Mouse (Mus musculus) layer of hippocampus, adult 9-11 months (tissue): ENCODE measurements around the gene Cbx5.
"Not testable (repeated sequence)": the region's sequence is repeated elsewhere in the genome, so short reads cannot be mapped to it uniquely, and the experiment has no call there.

Experiments
- DNase-seq: peaks from one replicate; pipeline ENCODE4 v3.0.0; 2022

Cbx5 gene

GRCm38 (mm10) chr15:103239685-103240159, at the start of gene Cbx5:
Gene Cbx5, minus strand, starts transcription at chr15:103239816.
- DNase-seq = peak; percentile 99

DNA sequence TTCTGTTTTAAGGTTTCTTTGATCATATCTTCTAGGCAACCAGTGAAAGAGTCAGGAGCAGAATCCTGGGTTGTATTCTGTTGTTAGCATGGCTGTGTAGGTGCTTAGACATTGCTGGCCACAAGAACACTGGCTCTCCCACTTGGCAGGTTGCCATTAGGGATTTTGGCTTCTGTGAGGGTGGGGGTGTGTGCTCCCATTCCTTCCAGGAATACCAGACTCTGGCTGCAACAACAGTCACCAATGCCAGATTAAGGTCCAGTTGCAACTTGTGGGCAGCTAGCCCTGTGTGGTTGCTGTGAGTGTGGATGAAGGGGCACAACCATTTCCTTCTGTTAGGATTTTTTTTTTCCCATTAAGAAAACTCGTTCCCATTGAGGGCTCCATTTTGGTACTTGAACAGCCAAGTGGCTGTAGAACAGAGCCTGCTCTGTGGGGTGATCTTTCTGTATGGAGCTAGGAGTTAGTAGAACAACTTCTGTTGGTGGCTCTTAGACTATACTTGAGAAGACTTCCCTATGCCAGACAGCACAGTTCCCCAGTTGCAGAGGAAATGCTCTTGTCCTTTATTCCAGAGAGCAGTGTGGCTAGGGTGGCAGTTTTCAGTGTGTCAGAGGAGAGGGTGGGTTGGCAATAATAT, 46.3 kb upstream of the Cbx5 start:
- DNase-seq = no peak

GRCm38 (mm10) chr15:103284647-103285046, 45.0 kb upstream of the Cbx5 start:
- no peak for DNase-seq

DNA sequence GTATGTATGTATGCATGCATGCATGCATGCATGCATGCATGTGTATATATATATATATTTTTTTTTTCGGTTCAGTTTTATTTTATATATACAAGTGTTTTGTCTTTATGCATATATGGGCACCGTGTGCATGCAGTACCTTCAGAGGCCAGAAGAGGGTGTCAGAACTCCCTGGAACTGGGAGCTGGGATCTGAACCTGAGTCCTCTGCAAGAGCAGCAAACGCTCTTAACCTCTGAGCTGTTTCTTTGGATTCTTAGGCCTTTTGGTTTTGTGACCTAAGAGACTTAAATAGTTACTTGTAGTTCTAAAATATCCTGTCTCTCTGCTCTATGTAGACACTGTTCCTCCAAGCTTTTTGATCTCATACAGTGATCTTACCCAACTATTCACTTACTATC, 44.5 kb upstream of the Cbx5 start:
- no peak for DNase-seq

- no peak for DNase-seq
Measured at GRCm38 (mm10) chr15:103281465-103282205, 42.0 kb upstream of the Cbx5 start.

DNA sequence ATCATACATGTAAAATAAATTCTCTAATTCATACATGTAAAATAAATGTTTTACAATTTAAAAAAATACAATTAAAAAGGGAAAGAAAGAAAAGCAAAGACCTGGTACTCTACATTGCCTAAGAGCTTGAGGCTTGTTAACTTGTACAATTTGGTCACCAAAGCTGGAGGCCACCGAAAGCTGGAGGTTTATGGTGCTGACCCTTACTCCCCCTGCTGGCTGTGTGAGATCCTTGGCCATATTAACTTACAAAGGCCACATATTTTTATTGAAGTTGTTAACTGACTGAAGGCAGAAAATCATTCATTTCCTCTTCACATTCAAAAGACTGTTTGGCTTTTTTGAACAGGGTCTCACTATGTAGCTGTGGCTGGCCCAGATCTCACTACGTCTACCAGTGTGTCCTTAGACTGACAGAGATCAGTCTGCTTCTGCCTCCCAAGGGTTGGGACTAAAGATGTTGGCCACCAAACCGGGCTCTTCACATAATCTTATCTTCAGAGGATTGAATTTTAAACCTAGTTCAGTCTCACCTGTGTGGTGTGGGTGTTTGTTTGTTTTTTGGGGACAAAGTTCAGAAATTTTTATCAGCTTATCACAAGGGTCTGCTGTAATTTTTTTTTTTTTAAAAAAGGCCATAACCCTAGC, 41.3 kb upstream of the Cbx5 start:
- DNase-seq = no peak

- no peak for DNase-seq
Measured at GRCm38 (mm10) chr15:103279750-103280149, 40.1 kb upstream of the Cbx5 start.

GRCm38 (mm10) chr15:103277949-103278348, 38.3 kb upstream of the Cbx5 start:
- DNase-seq = no peak

GRCm38 (mm10) chr15:103275943-103276342, 36.3 kb upstream of the Cbx5 start:
- DNase-seq = not testable (repeated sequence)

DNA sequence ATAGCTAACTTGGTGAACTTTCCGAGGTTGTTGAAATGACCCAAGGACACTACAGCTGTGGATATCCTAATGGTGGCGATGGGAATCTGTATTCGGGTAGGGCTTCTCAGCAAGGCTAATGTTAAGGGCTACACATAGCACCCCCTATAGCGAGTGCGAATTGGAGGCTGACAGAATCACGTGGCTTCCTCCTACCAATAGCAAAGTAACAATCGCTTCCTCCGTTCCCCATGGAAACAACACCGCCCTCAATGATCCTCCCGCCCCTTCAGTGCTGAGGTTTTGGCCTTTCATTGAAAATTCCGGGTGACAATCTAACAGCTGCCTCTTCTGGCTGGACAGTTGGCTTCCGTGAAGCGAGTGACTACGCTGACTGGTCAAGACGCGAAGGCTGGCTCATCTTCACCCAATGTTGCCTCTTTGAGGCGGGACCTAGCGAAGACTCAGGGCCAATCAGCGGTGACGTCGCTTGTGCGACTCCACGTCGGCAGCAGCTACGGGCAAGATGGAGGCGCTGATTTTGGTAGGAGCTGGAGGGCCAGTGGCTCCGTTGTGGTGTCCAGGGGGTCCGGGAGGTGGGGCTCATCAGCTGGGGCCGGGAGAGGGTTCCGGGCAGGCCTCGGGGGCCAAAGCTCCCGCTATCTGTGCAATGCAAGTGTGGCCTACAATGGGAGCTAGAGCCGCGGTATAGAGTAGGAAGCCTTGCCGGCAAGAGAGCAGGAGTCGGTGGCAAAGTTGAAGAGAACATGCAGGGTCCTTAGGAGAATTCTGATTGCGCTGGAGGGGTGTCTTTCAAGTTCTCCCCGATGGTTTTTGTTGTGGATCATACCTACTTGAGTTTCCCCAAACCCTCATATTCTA, 33.0 kb upstream of the Cbx5 start, which contains the start of gene Copz1:
TSS of gene Copz1 (plus strand) at position 296 of the 861 bp plus-strand sequence.
- DNase-seq = peak; percentile 99

DNA sequence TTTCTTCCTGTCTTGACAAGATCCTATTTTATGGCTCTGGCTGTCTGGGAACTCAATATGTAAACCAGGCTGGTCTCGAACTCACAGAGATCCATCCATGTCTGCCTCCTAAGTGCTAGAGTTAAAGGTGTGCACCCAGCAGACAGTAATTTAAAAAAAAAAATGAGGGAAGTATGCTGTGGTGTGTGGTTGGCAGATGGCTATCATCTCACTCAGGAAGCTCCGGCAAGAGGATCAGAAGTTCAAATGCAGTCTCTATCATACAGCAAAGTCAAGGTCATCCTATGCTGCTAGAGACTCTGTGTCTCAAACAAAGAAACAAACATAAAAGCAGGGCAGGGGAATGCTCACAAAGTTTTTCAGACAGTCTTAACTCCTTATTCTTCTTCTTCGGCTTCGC, 29.3 kb upstream of the Cbx5 start:
- no peak for DNase-seq

GRCm38 (mm10) chr15:103264794-103265193, 25.2 kb upstream of the Cbx5 start:
- no peak for DNase-seq

- DNase-seq = no peak
Measured at GRCm38 (mm10) chr15:103259989-103260388, 20.4 kb upstream of the Cbx5 start.

GRCm38 (mm10) chr15:103259162-103259561, 19.5 kb upstream of the Cbx5 start:
- DNase-seq = no peak

- DNase-seq = peak; percentile 65
Measured at GRCm38 (mm10) chr15:103257790-103258728, 18.4 kb upstream of the Cbx5 start, which contains the start of gene Nfe2. Gene Nfe2, minus strand, starts transcription at chr15:103258403.

DNA sequence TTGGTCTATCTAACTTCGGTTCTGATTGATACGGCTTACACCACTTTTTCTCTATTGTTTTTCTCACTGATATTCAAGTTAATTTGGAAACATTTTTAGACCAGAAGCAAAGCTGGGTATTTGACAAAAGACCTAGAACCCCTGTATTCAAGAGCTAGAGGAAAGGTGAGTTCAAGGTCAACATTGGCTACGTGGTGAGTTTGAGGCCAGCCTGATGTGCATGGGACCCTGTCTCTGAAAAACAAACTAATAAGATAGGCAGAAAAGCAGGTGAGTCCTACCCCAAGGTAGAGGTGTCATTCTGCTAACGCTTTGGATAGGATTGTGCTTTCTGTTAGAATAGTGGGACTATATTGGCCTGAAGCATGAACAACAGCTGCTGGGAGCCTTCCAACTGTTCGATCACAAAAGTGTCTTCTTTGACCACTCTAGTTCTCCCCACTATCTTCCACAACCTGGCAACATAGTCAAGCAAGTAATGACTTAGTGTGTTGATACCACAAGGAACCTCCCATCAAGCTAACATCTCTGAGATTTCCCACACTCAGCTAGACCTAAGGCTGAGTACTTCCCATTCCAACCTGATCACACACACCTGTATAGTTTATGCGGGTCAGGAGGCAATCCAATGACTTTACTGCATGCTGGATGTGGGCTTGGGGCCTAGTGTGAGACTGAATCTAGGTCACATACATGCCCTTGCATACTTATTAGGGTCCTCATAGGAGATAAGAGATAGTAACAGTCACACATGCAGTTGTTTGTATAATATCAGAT, 16.8 kb upstream of the Cbx5 start:
- DNase-seq = no peak

GRCm38 (mm10) chr15:103255169-103255568, 15.6 kb upstream of the Cbx5 start:
- DNase-seq = no peak

- DNase-seq = no peak
Measured at GRCm38 (mm10) chr15:103253352-103253751, 13.7 kb upstream of the Cbx5 start.

GRCm38 (mm10) chr15:103252660-103253059, 13.0 kb upstream of the Cbx5 start:
- no peak for DNase-seq

GRCm38 (mm10) chr15:103251595-103251994, 12.0 kb upstream of the Cbx5 start:
- no peak for DNase-seq
